Mouse (Mus musculus): ENCODE data around the gene Wwc1.

DNA sequence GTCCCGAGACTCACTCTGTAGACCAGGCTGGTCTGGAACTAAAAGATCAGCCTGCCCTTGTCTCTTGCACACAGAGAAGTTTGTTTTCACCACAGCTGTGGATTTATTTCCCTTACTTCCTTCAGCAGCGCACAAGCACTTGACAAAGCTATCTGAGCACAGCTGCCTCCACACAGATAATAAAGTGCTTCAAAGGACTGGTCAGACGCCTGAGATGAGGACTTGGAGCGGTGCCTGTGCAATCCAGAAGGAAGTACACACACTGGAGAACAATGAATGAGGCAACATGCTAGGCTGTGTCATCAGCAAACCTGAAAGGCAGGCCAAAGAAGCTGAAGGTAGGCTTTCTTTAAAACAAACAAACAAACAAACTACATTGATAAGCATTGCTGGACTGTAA, 148.2 kb downstream of the Wwc1 start:
- TF ChIP-seq CTCF (IDR thresholded peaks at IDR 0.05; ENCODE audit: low read depth, low read length) = no peak
- TF ChIP-seq POLR2A (IDR thresholded peaks at IDR 0.05; ENCODE audit: extremely low read depth, insufficient read depth, low read length) = no peak

Data from liver, adult 2 months (tissue).